Mouse (Mus musculus): ENCODE results near the gene Mst1. TPM values are rescaled to one million over a fixed set of nuclear protein-coding genes. Genes with fewer than 3 reads are reported as not detected.

The Mst1 gene
- polyA plus RNA-seq, 1 experiment from 2014 or later = 0.14 TPM

- ChIA-PET POLR2A (no interaction called here), CTCF (no interaction called here)
- TF ChIP-seq CTCF (IDR thresholded peaks at IDR 0.05) = no peak
- no peaks in the 10 kb centered on the region for H3K27me3 ChIP-seq
- in situ Hi-C loops (cut with MboI; ENCODE audit: low pct_unique_long_range_greater_than_20kb) = no loop called here
- ATAC-seq = no peak
- DNase-seq (ENCODE audit: low read depth, low spot score) = no peak
Observed at GRCm38 (mm10) chr9:108072481-108072924, 7.7 kb upstream of the Mst1 start.

GRCm38 (mm10) chr9:108073141-108073930 is 6.9 kb upstream of the Mst1 start:
- no peak for TF ChIP-seq CTCF (IDR thresholded peaks at IDR 0.05)
- in situ Hi-C loops (cut with MboI; ENCODE audit: low pct_unique_long_range_greater_than_20kb) = no loop called here
- POLR2A ChIA-PET = no interaction called here
- H3K27me3 ChIP-seq = no peaks in the 10 kb centered on the region
- no peak for ATAC-seq
- DNase-seq (ENCODE audit: low read depth, low spot score) = no peak
- CTCF ChIA-PET = no interaction called here

DNA sequence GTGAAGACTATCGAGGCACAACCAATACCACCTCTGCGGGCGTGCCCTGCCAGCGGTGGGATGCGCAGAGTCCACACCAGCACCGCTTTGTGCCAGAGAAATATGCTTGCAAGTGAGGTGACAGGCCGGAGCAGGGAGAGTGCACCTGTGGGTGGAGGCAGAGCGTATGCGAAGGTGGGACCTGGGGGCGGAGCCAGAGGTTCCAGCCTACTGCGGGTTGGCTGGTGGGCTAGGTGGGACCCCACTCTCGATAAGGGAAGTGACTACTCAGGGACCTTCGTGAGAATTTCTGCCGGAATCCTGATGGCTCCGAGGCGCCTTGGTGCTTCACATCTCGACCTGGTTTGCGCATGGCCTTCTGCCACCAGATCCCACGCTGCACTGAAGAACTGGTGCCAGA is 2.3 kb downstream of the Mst1 start:
- in situ Hi-C loops (cut with MboI; ENCODE audit: low pct_unique_long_range_greater_than_20kb) = no loop called here
- DNase-seq (ENCODE audit: low read depth, low spot score) = no peak
- TF ChIP-seq CTCF (IDR thresholded peaks at IDR 0.05) = no peak
- ChIA-PET CTCF (no interaction called here), POLR2A (no interaction called here)
- H3K27me3 ChIP-seq = no peaks in the 10 kb centered on the region
- no peak for ATAC-seq

GRCm38 (mm10) chr9:108082988-108083431 is 2.8 kb downstream of the Mst1 start, which contains the start of gene Rnf123:
Gene Rnf123 (minus strand): TSS chr9:108083346.
- in situ Hi-C loops (cut with MboI; ENCODE audit: low pct_unique_long_range_greater_than_20kb) = no loop called here

GRCm38 (mm10) chr9:108083561-108083960 is 3.3 kb downstream of the Mst1 start:
- CTCF ChIA-PET = no interaction called here
- DNase-seq (ENCODE audit: low read depth, low spot score) = no peak
- POLR2A ChIA-PET = no interaction called here
- in situ Hi-C loops (cut with MboI; ENCODE audit: low pct_unique_long_range_greater_than_20kb) = no loop called here
- no peak for ATAC-seq
- no peak for TF ChIP-seq CTCF (IDR thresholded peaks at IDR 0.05)
- H3K27me3 ChIP-seq = no peaks in the 10 kb centered on the region

More at GRCm38 (mm10) chr9:108082988-108083431, 2.8 kb downstream of the Mst1 start, which contains the start of gene Rnf123:
- no peak for TF ChIP-seq CTCF (IDR thresholded peaks at IDR 0.05)
- ChIA-PET POLR2A (no interaction called here), CTCF (no interaction called here)
- no peaks in the 10 kb centered on the region for H3K27me3 ChIP-seq
- ATAC-seq = no peak
- DNase-seq (ENCODE audit: low read depth, low spot score) = no peak

GRCm38 (mm10) chr9:108085261-108085660 is 5.0 kb downstream of the Mst1 start:
- ATAC-seq (no peak), DNase-seq (ENCODE audit: low read depth, low spot score) (no peak)
- ChIA-PET CTCF (no interaction called here), POLR2A (no interaction called here)
- no peaks in the 10 kb centered on the region for H3K27me3 ChIP-seq
- TF ChIP-seq CTCF (IDR thresholded peaks at IDR 0.05) = no peak
- in situ Hi-C loops (cut with MboI; ENCODE audit: low pct_unique_long_range_greater_than_20kb) = no loop called here

DNA sequence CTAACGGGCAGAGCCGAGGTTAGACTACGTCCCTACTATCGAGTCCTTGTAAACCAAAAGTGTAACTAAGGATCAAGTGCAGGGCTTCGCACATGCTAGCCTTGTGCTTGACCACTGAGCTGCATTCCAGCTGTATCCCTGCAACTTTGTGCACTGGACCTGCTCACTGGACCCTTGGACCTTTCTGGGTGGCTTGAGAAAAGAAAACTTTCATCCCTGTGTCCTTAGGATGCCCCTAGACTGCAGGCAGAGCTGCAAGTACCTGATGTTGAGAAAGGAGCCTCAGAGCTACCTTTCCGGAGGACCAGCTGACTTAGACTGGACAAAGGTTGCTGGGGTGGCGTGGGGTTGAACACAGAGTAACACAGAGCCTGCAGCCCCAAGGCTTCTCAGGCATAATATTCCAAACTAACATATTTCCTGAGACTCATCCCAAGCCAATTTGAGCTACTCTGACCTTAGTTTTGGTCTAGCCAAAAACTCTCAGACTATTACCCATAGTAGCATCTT is 10.4 kb downstream of the Mst1 start:
- no peaks in the 10 kb centered on the region for H3K27me3 ChIP-seq
- no peak for TF ChIP-seq CTCF (IDR thresholded peaks at IDR 0.05)
- no peak for ATAC-seq
- ChIA-PET CTCF (interaction anchor here (0.7 to 1.0 kb wide), 2 partner anchors 23 to 194 kb away, joined by 3 read pairs; no protein-coding TSS in a partner anchor), POLR2A (no interaction called here)
- no peak for DNase-seq (ENCODE audit: low read depth, low spot score)
- in situ Hi-C loops (cut with MboI; ENCODE audit: low pct_unique_long_range_greater_than_20kb) = no loop called here

DNA sequence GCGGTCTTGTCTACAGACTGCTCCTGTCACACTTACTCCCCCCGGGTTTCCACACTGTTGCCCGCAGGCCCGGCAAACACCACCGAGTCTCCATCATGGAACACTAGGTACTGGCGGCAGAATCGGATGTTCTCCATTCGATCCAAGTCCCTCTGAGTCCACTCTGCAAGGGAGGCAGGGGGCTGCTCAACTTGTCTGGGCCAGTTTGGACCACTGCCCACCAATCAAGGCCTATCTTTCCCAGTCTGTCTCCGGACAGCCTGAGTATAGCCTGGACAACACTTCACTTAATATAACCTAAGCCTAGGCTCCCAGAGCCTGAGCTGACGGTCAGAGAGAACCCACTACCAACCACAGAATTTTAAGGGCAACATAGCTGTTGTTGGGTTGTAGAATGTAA is 13.3 kb downstream of the Mst1 start:
- CTCF ChIA-PET = no interaction called here
- POLR2A ChIA-PET = no interaction called here
- in situ Hi-C loops (cut with MboI; ENCODE audit: low pct_unique_long_range_greater_than_20kb) = no loop called here
- no peak for ATAC-seq
- DNase-seq (ENCODE audit: low read depth, low spot score) = no peak
- H3K27me3 ChIP-seq = no peaks in the 10 kb centered on the region
- no peak for TF ChIP-seq CTCF (IDR thresholded peaks at IDR 0.05)

- in situ Hi-C loops (cut with MboI; ENCODE audit: low pct_unique_long_range_greater_than_20kb) = no loop called here
- ATAC-seq = peak; percentile 71
- no peak for TF ChIP-seq CTCF (IDR thresholded peaks at IDR 0.05)
Observed at GRCm38 (mm10) chr9:108094184-108094941, 14.1 kb downstream of the Mst1 start, which contains the start of gene Apeh. Gene Apeh (minus strand): TSS chr9:108094606.

DNA sequence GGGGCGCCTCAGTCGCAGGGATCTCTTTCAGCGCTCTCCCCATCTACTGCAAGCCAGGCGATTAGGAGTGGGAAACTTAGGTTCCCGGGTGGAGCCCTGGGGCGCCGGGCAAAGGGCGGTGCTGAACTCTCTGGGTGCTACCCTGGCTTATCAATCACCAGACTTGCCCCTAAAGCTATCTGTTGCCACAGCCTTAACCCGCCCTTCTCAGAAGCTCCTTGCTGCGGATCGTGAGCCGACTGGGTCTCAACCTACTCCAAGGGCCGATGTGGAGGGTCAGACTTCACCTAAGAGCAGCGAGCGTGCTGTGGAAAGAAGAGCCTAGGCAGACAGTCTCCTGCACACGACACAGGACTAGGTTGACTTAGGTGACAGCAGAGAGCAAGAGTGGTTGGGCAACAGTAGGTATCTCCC is 14.8 kb downstream of the Mst1 start:
- TF ChIP-seq CTCF (IDR thresholded peaks at IDR 0.05) = no peak
- ChIA-PET POLR2A (interaction anchor here (0.9 kb wide), 1 partner anchor 189 kb away, joined by 5 read pairs; no protein-coding TSS in a partner anchor), CTCF (interaction anchor here (1.0 to 2.0 kb wide), 8 partner anchors 26 to 247 kb away, joined by 3 to 20 read pairs (median 4); no protein-coding TSS in a partner anchor)
- in situ Hi-C loops (cut with MboI; ENCODE audit: low pct_unique_long_range_greater_than_20kb) = loop anchor here (5.0 kb wide), 2 partner anchors 107 to 192 kb away; no protein-coding TSS in a partner anchor
- no peak for DNase-seq (ENCODE audit: low read depth, low spot score)
- no peaks in the 10 kb centered on the region for H3K27me3 ChIP-seq
- no peak for ATAC-seq

More at GRCm38 (mm10) chr9:108094184-108094941, 14.1 kb downstream of the Mst1 start, which contains the start of gene Apeh:
- POLR2A ChIA-PET = no interaction called here
- CTCF ChIA-PET = interaction anchor here (1.4 to 2.0 kb wide), 4 partner anchors 26 to 199 kb away, joined by 4 to 20 read pairs (median 4); no protein-coding TSS in a partner anchor
- peak; percentile 58 for DNase-seq (ENCODE audit: low read depth, low spot score)
- H3K27me3 ChIP-seq = no peaks in the 10 kb centered on the region

All from Patski (cell line).